Mouse (Mus musculus) midbrain, postnatal 0 days (tissue): Measurements from ENCODE around the gene Spata48. TPM values are rescaled to one million over a fixed set of nuclear protein-coding genes. Genes with fewer than 3 reads are reported as not detected.

Experiments used
- ATAC-seq: fragments of 200-750 bp; cut with Nextera tagmentation; 2 replicates; pipeline ENCODE4 v1.8.0; 2017; ENCODE audit warnings: moderate number of reproducible peaks, mild to moderate bottlenecking, moderate TSS enrichment, moderate library complexity; ENCODE audit not compliant: low FRiP score
- DNase-seq: peaks from one replicate; pipeline ENCODE4 v3.0.0-alpha.2; 2015; ENCODE audit warnings: low spot score
- H3K27ac ChIP-seq: fragments of 300-500 bp; sonication (generic); 2 replicates; pipeline ENCODE4 v1.5.1; 2014; ENCODE audit warnings: low read depth, mild to moderate bottlenecking, low read length, mixed read lengths
- H3K27me3 ChIP-seq: fragments of 300-500 bp; sonication (generic); 2 replicates; pipeline ENCODE4 v1.6.1; 2014; ENCODE audit warnings: low read length, control low read depth, mixed read lengths; ENCODE audit not compliant: insufficient read depth
- H3K36me3 ChIP-seq: fragments of 300-500 bp; sonication (generic); 2 replicates; pipeline ENCODE4 v1.6.1; 2014; ENCODE audit warnings: low read length, control low read depth, mixed read lengths; ENCODE audit not compliant: insufficient read depth
- H3K4me1 ChIP-seq: fragments of 300-500 bp; sonication (generic); 2 replicates; pipeline ENCODE4 v1.6.1; 2014; ENCODE audit warnings: mild to moderate bottlenecking, control low read depth, antibody characterized with exemption, low read length, mixed read lengths; ENCODE audit not compliant: insufficient read depth
- H3K4me2 ChIP-seq: fragments of 300-500 bp; sonication (generic); 2 replicates; pipeline ENCODE4 v1.6.1; 2014; ENCODE audit warnings: low read depth, mild to moderate bottlenecking, low read length, mixed read lengths; ENCODE audit not compliant: poor library complexity, severe bottlenecking
- H3K4me3 ChIP-seq: fragments of 300-500 bp; sonication (generic); 2 replicates; pipeline ENCODE4 v1.5.1; 2014; ENCODE audit warnings: low read depth, mild to moderate bottlenecking, low read length, moderate library complexity
- H3K9ac ChIP-seq: fragments of 300-500 bp; sonication (generic); replicated peaks from 2 replicates; pipeline ENCODE4 v1.6.1; 2014; ENCODE audit warnings: mild to moderate bottlenecking, low read length, moderate library complexity, mixed read lengths; ENCODE audit not compliant: poor library complexity, severe bottlenecking
- H3K9me3 ChIP-seq: fragments of 300-500 bp; sonication (generic); 2 replicates; pipeline ENCODE4 v1.6.1; 2016; ENCODE audit warnings: low read length, control low read depth
- CTCF ChIP-seq: IDR thresholded peaks from 2 replicates; pipeline ENCODE4 v1.5.1; 2016; ENCODE audit warnings: antibody characterized with exemption, mild to moderate bottlenecking
- WGBS: fragments of 180-500 bp; shearing (Covaris S2); extraction: QIAGEN DNeasy Blood & Tissue Kit; methylation state at CpG from one replicate; pipeline ENCODE4 v1.1.7; 2014; 5-methylcytosine and 5-hydroxymethylcytosine counted together
- polyA plus RNA-seq: library from polyadenylated mRNA; unstranded; fragments of >200 nt; fragmentation: Nextera tagmentation; extraction: Ambion mirVana; gene quantifications from 2 replicates; pipeline ENCODE4 v1.2.1, GENCODE M21; 2015
- total RNA-seq: library from RNA; depleted of rRNA; stranded (reverse); fragments of >200 nt; gene quantifications from 2 replicates; pipeline ENCODE4 v1.2.3, GENCODE M21; 2014

The Spata48 gene
- total and polyA plus RNA-seq, 2 experiments from 2014 or later = 0.51 to 22.6 TPM

DNA sequence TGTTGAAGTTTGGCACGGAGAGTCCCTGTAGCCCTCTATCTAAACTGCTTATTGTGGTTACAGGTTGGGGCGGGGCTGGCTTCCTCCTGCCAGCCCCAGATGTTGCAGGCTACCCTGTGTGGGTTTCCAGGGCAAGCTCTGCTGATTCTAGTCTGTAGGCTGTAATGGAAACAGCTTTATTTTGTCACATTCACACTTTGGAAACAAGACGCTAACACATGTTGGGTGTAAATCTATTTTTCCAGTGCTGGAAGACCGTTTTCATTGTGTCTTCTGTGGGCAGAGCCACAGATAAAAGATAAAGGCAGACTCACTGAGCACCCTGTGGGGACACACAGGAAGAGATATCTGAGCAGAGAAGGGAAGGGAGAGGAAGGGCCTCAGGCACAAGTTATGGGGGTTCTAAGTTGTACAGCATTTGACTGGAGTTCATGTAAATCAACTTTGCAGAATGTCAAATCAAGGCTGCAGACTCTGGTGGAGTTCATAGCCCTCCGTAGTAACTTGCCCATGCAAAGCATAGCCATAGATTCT lies 60.1 kb downstream of the Spata48 start:
- Histone ChIP-seq H3K36me3 (no peaks in the 10 kb centered on the region), H3K4me3 (no peak overlapping the region), H3K4me2 (no peak overlapping the region), H3K27ac (no peak overlapping the region), H3K4me1 (no peaks in the 10 kb centered on the region), H3K27me3 (no peaks in the 10 kb centered on the region), H3K9ac (no peak overlapping the region), H3K9me3 (no peaks in the 10 kb centered on the region)
- ATAC-seq (no peak), DNase-seq (no peak)
- 81% methylated on average over 5 of the region's 5 CpGs for WGBS
- TF ChIP-seq CTCF = no peak

DNA sequence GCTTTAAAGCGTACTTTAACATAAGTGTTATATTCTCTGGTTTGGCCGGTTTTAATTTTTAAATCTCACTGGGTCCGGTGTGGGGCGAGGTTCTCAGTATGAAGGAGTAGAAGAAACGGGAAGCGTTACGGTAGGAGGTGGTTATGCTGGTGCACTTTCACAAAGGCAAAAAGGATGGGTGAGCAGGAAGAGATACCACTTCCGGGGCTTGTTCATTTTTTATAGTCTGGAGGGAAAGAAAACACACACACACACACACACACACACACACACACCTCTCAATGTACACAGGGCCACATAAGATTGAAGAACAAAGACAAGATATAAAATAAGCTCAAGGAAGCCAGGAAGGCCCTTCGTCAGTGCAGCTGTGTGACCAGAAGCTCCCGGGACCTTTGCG lies 66.9 kb downstream of the Spata48 start:
- TF ChIP-seq CTCF = no peak
- Histone ChIP-seq H3K4me2 (no peak overlapping the region), H3K4me3 (no peak overlapping the region), H3K36me3 (no peaks in the 10 kb centered on the region), H3K27ac (no peak overlapping the region), H3K9ac (no peak overlapping the region), H3K27me3 (no peaks in the 10 kb centered on the region), H3K4me1 (no peaks in the 10 kb centered on the region), H3K9me3 (no peaks in the 10 kb centered on the region)
- DNase-seq (no peak), ATAC-seq (no peak)
- WGBS = 80% methylated on average over 11 of the region's 11 CpGs

DNA sequence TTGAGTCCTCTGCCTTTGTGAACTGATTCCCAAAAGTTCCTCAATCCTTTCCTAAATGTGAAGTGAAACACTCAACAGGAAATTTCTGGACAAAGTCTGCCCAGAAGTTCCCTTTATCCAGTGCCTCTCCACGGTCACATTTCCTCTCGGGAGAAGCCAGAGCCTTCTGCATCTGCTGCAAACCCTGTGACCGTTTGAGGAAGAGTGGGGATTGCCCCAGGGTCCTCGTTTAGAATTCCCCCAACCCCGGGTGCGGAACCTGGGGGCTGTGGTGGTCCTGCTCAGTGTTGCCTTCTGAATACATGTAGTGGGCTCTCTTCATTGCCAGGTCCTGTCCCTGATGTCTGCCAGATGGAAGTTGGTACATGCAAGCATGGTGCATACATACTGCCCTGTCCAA lies 67.3 kb downstream of the Spata48 start:
- DNase-seq (no peak), ATAC-seq (no peak)
- TF ChIP-seq CTCF = no peak
- 81% methylated on average over 6 of the region's 6 CpGs for WGBS
- no peak overlapping the region for H3K27ac ChIP-seq
- no peaks in the 10 kb centered on the region for H3K27me3 ChIP-seq
- H3K9ac ChIP-seq = no peak overlapping the region
- no peak overlapping the region for H3K4me2 ChIP-seq
- no peak overlapping the region for H3K4me3 ChIP-seq
- no peaks in the 10 kb centered on the region for H3K36me3 ChIP-seq
- H3K9me3 ChIP-seq = no peaks in the 10 kb centered on the region
- no peaks in the 10 kb centered on the region for H3K4me1 ChIP-seq

DNA sequence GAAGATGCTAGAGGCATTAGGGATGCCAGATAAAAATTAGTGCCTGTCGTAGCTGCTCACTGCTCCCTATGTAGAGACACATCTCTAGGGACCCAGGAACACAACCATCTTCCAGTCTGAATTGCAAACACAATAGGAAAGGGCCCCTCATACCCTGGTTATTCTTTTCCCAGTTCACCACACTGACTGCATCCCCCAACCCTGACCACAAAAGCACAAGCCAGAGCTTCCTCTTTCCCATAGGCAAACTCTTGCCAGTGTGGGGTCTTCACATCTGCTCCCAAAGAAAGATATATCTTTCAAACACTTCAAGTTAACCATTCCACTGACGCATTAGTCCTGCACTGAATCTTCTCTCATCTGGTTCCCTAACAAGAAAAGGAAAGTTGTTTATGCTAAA lies 68.2 kb downstream of the Spata48 start:
- Histone ChIP-seq H3K4me2 (no peak overlapping the region), H3K36me3 (no peaks in the 10 kb centered on the region), H3K27me3 (no peaks in the 10 kb centered on the region), H3K4me3 (no peak overlapping the region), H3K27ac (no peak overlapping the region), H3K9ac (no peak overlapping the region), H3K4me1 (no peaks in the 10 kb centered on the region), H3K9me3 (no peaks in the 10 kb centered on the region)
- ATAC-seq = no peak
- no peak for DNase-seq
- no peak for TF ChIP-seq CTCF
- WGBS = 89% methylated on average over 2 of the region's 2 CpGs

DNA sequence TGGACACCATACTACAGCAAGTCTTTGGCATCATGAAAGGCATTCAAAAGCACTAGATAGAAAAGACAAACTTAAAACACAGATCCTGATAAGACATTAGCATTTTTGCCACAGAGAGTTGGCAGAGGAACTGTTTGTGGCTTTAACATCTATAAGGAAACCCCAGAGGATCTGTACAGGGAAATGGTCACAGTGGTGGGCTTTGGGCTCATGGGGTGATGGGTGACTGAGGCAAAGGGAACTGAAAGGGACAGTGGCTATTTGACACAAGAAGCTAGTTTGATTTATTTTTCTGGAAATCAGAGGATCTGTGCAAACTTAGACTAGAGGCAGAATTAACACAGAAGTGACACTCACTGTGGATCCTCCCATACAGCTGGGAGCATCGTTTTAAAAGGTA lies 74.4 kb downstream of the Spata48 start:
- no peaks in the 10 kb centered on the region for H3K36me3 ChIP-seq
- TF ChIP-seq CTCF = no peak
- no peaks in the 10 kb centered on the region for H3K4me1 ChIP-seq
- no peak for DNase-seq
- no peak overlapping the region for H3K9ac ChIP-seq
- ATAC-seq = no peak
- H3K27ac ChIP-seq = no peak overlapping the region
- no peak overlapping the region for H3K4me3 ChIP-seq
- H3K9me3 ChIP-seq = no peaks in the 10 kb centered on the region
- 83% methylated on average over 1 of the region's 1 CpGs for WGBS
- H3K4me2 ChIP-seq = no peak overlapping the region
- no peaks in the 10 kb centered on the region for H3K27me3 ChIP-seq

DNA sequence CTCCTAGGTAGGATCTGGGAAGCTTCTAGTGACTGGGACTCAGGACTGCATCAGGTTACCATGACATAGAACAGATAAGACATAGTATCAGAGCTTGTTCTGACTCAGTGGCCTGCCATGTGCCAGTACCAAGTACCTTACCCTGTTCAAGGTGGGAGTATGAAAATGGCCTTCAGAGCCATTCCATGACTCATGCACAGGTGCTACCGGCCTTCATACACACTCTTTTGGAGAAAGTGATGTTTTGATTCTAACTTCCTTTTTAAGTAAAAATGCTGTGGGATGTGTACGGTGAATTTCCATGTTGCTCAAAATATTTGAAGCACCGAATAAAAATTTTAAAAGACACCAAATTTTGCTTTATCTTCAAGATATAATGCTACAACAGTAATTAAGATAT lies 84.1 kb downstream of the Spata48 start:
- Histone ChIP-seq H3K36me3 (no peaks in the 10 kb centered on the region), H3K4me1 (no peaks in the 10 kb centered on the region), H3K4me3 (no peak overlapping the region), H3K9ac (no peak overlapping the region), H3K9me3 (no peaks in the 10 kb centered on the region), H3K4me2 (no peak overlapping the region), H3K27me3 (no peaks in the 10 kb centered on the region), H3K27ac (no peak overlapping the region)
- DNase-seq = no peak
- no peak for ATAC-seq
- TF ChIP-seq CTCF = no peak
- WGBS = 93% methylated on average over 3 of the region's 3 CpGs
